ENCODE assay signal across 10 mouse cellular contexts in genomic region chr12:70136185-70136756, GRCm38 (mm10). TPM values are rescaled to one million over a fixed set of nuclear protein-coding genes. Genes with fewer than 3 reads are reported as not detected.
DNase-seq lines count a peak whose midpoint lies in the region; ATAC-seq lines count a peak whose summit lies in the region.
"Had no signal": no experiment of that assay in that cellular context is flagged by ENCODE, and none has a peak within 500 bp of the region (broad histone marks: within the 10 kb centered on the region; RNA-seq: fewer than 3 reads in every experiment).

No protein-coding gene starts in this region.

- H3K9me3 ChIP-seq in limb, embryonic 13.5 days, result no peaks in the 10 kb centered on the region
- H3K9me3 ChIP-seq in limb, embryonic 10.5 days (replicated peaks), result no peaks in the 10 kb centered on the region
- H3K9me3 ChIP-seq in megakaryocyte, embryonic 14.5 days, result no peaks in the 10 kb centered on the region
- H3K9me3 ChIP-seq in hindbrain, embryonic 13.5 days, result no peaks in the 10 kb centered on the region

- H3K36me3 ChIP-seq in limb, embryonic 13.5 days, result no peaks in the 10 kb centered on the region
- no peaks in the 10 kb centered on the region for H3K36me3 ChIP-seq in limb, embryonic 10.5 days
- H3K36me3 ChIP-seq in megakaryocyte, embryonic 14.5 days (replicated peaks; ENCODE audit: low read length), result no peaks in the 10 kb centered on the region
- no peaks in the 10 kb centered on the region for H3K36me3 ChIP-seq in hindbrain, embryonic 13.5 days

- H3K27ac ChIP-seq in limb, embryonic 13.5 days, result no peak overlapping the region
- H3K27ac ChIP-seq in limb, embryonic 10.5 days, result no peak overlapping the region
- no peak overlapping the region for H3K27ac ChIP-seq in hindbrain, embryonic 13.5 days

- ATAC-seq in limb, embryonic 13.5 days (ENCODE audit: low FRiP score, low read depth), result peak; percentile 55
- peak; percentile 86 to 88 for ATAC-seq in hematopoietic stem cell, adult 5-6 weeks (replicated peaks in 1 of 2; ENCODE audit: insufficient read depth in 1 of 2, low FRiP score in 2 of 2, low TSS enrichment in 1 of 2, low read depth in 1 of 2, poor library complexity in 2 of 2, severe bottlenecking in 2 of 2)
- ATAC-seq in hindbrain, embryonic 13.5 days (ENCODE audit: low FRiP score), result no peak

- no peak for DNase-seq in limb, embryonic 10.5 days (ENCODE audit: low spot score)
- peak; percentile 71 for DNase-seq in thymus, postnatal 25 days
- DNase-seq in urinary bladder, postnatal 4 days (ENCODE audit: low spot score in 2 of 2), result no peak
- no peak for DNase-seq in gastrocnemius, postnatal 25 days
- DNase-seq: cerebellum, adult 9-10 months; kidney, adult 11 months had no signal

- no peak overlapping the region for H3K4me2 ChIP-seq in limb, embryonic 13.5 days (replicated peaks)
- H3K4me2 ChIP-seq in hindbrain, embryonic 13.5 days, result no peak overlapping the region

- no peaks in the 10 kb centered on the region for H3K27me3 ChIP-seq in limb, embryonic 13.5 days
- no peaks in the 10 kb centered on the region for H3K27me3 ChIP-seq in limb, embryonic 10.5 days (ENCODE audit: low read depth, poor library complexity, severe bottlenecking)
- no peaks in the 10 kb centered on the region for H3K27me3 ChIP-seq in megakaryocyte, embryonic 14.5 days (replicated peaks)
- no peaks in the 10 kb centered on the region for H3K27me3 ChIP-seq in hindbrain, embryonic 13.5 days

- no peak overlapping the region for H3K9ac ChIP-seq in limb, embryonic 13.5 days
- H3K9ac ChIP-seq in hindbrain, embryonic 13.5 days, result no peak overlapping the region

- H3K4me3 ChIP-seq in limb, embryonic 13.5 days, result no peak overlapping the region
- H3K4me3 ChIP-seq in limb, embryonic 10.5 days, result no peak overlapping the region
- peak overlapping the region; percentile 89 for H3K4me3 ChIP-seq in megakaryocyte, embryonic 14.5 days (replicated peaks)
- no peak overlapping the region for H3K4me3 ChIP-seq in hindbrain, embryonic 13.5 days

- peaks cover 2% of the 10 kb centered on the region; the same call in 1 of the 2 replicates for H3K4me1 ChIP-seq in limb, embryonic 13.5 days
- no peaks in the 10 kb centered on the region for H3K4me1 ChIP-seq in limb, embryonic 10.5 days
- H3K4me1 ChIP-seq in megakaryocyte, embryonic 14.5 days, result peaks cover 59% of the 10 kb centered on the region
- H3K4me1 ChIP-seq in hindbrain, embryonic 13.5 days (replicated peaks), result peaks cover 21% of the 10 kb centered on the region

- 62% methylated on average over 12 of the region's 12 CpGs for WGBS in limb, embryonic 13.5 days
- WGBS in limb, embryonic 10.5 days, result 81% methylated on average over 12 of the region's 12 CpGs
- WGBS in hindbrain, embryonic 13.5 days, result 78% methylated on average over 12 of the region's 12 CpGs

RNA-seq across cellular contexts. Expression of gene Abhd12b, which starts 17.7 kb away (rescaled TPM):
- polyA plus RNA-seq in limb, embryonic 13.5 days (2015; fragmentation: Nextera tagmentation; extraction: Ambion mirVana), result not detected in 2 replicates
- polyA plus RNA-seq in limb, embryonic 10.5 days (2016; fragmentation: Nextera tagmentation; extraction: Ambion mirVana), result 0.18 TPM in 1 of 2 replicates, not detected in the other
- total RNA-seq in hematopoietic stem cell, adult 5-6 weeks (2017), result not detected in 2 replicates
- not detected in 2 replicates for polyA plus RNA-seq in megakaryocyte, embryonic 14.5 days (2012; ENCODE audit: insufficient read depth, low replicate concordance)
- total RNA-seq in gastrocnemius, postnatal 25 days (2021), result not detected
- polyA plus RNA-seq in hindbrain, embryonic 13.5 days (2015; fragmentation: Nextera tagmentation; extraction: Ambion mirVana), result 0.12 TPM in 1 of 2 replicates, not detected in the other

RNA-seq across cellular contexts. Expression of gene Nin, which starts 22.8 kb away (rescaled TPM):
- polyA plus RNA-seq in limb, embryonic 13.5 days (2015; fragmentation: Nextera tagmentation; extraction: Ambion mirVana), result 11.0 and 11.4 TPM in 2 replicates
- polyA plus RNA-seq in limb, embryonic 10.5 days (2016; fragmentation: Nextera tagmentation; extraction: Ambion mirVana), result 9.2 and 9.5 TPM in 2 replicates
- 51.4 and 90.5 TPM in 2 replicates for total RNA-seq in hematopoietic stem cell, adult 5-6 weeks (2017)
- 2.2 and 5.0 TPM in 2 replicates for polyA plus RNA-seq in megakaryocyte, embryonic 14.5 days (2012; ENCODE audit: insufficient read depth, low replicate concordance)
- total RNA-seq in gastrocnemius, postnatal 25 days (2021), result 10 to 100 TPM; 20.4 to 20.9 TPM
- polyA plus RNA-seq in hindbrain, embryonic 13.5 days (2015; fragmentation: Nextera tagmentation; extraction: Ambion mirVana), result 13.3 and 13.4 TPM in 2 replicates
